Mouse (Mus musculus) NIH3T3 (cell line): ENCODE measurements around the gene Git1.
A peak's percentile ranks its signal among the peaks of the same experiment; 100 is the strongest.
"Not testable (repeated sequence)": the region's sequence is repeated elsewhere in the genome, so short reads cannot be mapped to it uniquely, and the experiment has no call there.

Experiments
- DNase-seq: peaks from one replicate; pipeline ENCODE4 v3.0.0-alpha.2; 2012; ENCODE audit warnings: low read depth

Git1 gene

DNA sequence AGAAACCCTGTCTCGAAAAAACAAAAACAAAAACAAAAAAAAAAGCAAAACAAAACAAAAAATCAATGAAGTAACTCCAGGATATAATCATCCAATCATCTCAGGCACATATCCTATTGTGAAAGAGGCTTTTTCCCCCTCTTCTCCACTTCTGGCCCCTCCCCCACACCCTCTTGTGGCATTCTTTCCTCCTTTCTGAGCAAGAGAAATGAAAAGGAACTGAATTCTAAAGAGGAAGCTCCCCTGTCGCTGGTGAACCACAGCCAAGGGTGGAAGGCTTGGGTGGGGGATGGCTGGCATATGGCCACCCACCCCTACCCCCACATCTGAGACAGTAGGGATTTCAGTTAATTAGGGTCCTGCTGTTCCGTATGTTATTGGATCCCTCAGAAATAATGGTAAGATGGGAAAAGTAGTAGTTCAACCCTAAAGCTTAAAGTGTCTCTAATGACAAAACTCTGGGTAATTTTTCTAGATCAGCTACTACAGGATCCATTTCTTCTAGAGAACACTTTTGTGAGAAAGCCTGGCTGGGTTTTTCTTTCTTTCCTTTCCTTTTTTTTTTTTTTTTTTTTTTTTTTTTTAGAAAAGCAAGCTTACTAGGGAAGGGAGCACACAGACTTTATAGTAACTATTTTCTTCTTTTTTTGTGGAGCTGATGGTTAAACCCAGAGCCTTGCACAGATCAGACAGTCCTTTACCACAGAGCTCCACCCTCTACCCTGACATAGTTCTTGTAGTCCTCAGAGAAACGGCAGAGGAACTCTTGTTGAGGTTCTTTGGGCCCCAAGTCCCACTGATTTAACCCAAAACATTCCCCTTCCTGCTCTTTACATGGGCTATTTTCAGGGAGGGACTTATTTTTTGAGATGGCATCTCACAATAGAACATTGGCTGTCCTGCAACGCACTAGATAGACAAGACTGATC, 27.5 kb downstream of the Git1 start:
- peak; percentile 55 for DNase-seq

DNA sequence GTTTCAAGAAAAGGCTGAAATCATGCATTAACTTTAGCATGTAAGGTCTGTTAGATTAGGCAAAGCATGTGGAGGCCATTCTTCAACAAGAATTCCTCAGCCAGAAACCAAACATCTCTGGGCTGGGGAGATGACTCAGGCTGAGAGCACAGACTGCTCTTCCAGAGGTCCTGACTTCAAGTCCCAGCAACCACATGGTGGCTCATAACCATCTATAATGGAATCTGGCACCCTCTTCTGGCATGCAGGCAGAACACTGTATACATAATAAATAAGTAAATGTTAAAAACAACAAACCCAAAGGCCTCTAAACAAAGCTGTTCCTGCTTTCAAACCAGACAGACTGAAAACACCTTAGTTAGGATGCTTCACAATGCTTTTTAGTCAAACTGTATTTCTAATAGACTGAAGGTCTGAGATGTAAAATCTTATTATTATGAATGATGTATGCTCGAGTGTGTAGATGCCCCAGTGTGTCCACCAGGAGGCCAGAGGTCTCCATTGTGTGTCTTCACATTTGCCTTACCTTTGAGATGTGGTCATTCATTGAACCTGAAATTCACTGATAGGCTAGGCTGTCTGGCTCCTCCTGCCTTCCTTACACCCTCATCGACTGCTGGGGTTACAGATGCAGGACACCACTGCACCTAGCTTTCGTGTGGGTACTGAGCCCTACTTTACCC, 32.6 kb downstream of the Git1 start:
- peak; percentile 57 for DNase-seq

DNA sequence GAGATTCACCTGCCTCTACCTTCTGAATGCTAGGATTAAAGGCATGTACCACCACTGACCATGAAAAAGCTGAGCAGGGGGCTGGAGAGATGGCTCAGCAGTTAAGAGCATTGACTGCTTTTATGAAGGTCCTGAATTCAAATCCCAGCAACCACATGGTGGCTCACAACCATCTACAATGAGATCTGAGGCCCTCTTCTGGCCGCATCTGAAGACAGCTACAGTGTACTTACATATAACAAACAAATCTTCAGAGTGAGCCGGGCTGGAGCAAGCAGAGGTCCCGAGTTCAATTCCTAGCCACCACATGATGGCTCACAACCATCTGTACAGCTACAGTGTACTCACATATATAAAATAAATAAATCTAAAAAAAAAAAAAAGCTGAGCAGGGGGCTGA, 35.1 kb downstream of the Git1 start:
- DNase-seq: not testable (repeated sequence)

DNA sequence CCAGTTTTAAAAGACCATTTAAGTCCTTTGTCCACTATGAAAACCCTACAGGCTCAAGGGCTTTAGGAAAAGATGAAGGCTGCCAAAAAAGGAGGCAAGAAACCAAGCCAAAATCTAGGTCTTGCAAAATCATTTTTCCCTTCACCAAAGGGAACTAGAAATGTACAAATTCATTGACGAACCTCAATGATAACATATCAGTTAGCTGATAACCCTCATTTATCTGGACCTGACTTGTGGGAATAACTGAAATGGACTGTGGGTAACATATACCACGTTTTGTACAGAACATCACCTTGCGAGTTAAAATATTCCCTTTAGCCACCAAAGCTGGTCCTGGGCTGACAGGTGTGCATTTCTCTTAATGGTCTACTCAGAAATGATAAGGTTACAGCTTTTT, 36.3 kb downstream of the Git1 start:
- no peak for DNase-seq

DNA sequence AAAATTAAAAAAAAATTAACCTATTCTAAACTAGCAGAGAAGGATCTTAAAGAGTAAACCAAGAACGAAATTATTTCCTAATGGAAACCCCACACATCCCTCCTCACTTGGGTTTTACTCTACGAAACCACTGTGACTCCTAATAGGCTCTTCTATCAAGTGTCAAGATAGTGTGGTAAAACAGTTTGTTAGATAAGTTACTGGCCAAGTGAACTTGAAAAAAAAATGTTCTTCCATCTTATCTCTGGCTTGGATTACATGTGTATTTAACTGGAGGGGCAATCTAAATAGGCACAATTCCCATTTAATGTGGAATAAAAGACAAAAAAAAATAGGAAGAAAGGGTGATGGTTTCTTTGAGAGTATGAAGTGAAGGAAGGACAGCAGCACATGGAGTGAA, 37.5 kb downstream of the Git1 start:
- DNase-seq: no peak

DNA sequence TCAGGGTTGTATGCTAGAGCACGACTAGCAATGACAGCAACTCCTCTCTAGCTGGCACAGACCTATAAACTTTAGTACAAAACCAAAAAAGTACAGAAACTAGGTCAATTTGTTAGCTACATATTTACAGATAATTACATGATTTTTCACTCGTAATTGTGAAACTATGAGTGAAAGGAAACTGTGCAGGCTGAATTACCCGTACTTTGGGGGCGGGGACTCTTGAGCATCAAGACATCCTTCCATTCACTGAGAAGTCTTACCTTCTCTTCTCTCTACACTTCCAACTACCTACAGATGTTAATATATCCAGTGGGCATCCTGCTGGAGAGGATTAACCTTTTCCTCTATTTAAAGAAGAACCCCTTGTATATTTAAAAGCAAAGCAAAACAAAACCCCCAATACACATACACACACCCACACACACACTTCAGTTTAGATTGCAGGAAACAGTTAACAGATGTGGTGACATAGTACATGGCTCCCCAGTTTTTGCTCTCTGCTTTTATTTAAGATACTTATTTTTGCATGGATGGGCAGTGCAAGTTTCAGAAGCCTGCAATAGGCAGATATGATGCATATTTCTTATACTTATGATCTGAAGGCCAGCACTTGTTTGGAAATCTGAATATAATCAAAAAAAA, 39.0 kb downstream of the Git1 start:
- no peak for DNase-seq

DNA sequence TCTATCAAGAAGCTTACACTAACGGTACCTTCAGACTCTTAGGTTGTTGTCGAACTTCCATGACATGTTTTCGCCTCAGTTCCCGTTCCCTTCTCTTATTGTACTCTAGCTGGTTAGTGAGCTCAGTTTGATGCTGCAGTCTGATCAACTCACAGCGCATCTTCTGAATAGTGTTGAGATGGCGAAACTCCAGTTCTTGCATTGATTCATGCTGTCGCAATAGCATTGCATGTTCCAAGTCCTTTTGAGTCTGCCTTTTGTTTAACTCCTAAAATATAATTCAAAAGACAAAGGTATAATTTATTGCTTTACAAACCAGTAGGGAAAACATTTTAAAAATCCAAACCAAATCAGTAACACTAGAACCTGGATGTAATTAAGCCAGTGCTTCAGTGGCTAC, 51.9 kb downstream of the Git1 start:
- DNase-seq: peak; percentile 79
